Mouse (Mus musculus): ENCODE data around the gene Rbm44.

Gene Rbm44

GRCm38 (mm10) chr1:91211591-91212008 lies 66.7 kb downstream of the Rbm44 start:
- no peak for DNase-seq

- DNase-seq = no peak
Measured at GRCm38 (mm10) chr1:91215264-91215663, 70.4 kb downstream of the Rbm44 start.

GRCm38 (mm10) chr1:91215981-91216380 lies 71.1 kb downstream of the Rbm44 start:
- no peak for DNase-seq

- DNase-seq = no peak
Measured at GRCm38 (mm10) chr1:91216504-91217267, 71.8 kb downstream of the Rbm44 start.

- no peak for DNase-seq
Measured at GRCm38 (mm10) chr1:91219641-91220321, 74.9 kb downstream of the Rbm44 start.

- DNase-seq = no peak
Measured at GRCm38 (mm10) chr1:91220322-91220672, 75.4 kb downstream of the Rbm44 start.

All from thymus, postnatal 25 days (tissue).